Mouse (Mus musculus): ENCODE results near the gene Parp4. TPM values are rescaled to one million over a fixed set of nuclear protein-coding genes. Genes with fewer than 3 reads are reported as not detected.

Parp4 gene
- total RNA-seq (2023): 10 to 100 TPM; 74.6 to 77.5 TPM

DNA sequence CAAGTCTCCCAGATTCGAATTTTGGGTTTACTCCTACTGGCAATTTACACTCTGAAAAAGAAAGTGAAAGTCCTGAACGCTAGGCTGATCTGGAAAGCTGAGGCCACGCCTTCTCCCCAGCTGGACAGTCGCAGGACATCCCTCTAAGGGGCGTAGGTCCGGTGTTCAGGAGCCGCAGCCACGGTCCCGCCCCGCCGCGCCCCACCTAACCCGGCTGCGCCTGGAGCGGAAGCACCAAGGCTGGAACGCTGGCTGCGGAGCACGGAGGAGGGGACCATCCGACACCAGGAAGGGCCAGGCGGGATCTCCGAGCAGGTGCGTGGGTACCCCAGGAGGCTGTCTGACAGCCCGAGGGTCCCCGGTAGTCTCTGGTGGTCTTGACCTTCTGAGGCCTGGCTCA lies at the start of gene Parp4, which contains the start of gene Cenpj:
Parp4 (plus strand) TSS at position 204 of the 400 bp plus-strand sequence.
Cenpj (minus strand) TSS at position 10 of the 400 bp plus-strand sequence.

DNA sequence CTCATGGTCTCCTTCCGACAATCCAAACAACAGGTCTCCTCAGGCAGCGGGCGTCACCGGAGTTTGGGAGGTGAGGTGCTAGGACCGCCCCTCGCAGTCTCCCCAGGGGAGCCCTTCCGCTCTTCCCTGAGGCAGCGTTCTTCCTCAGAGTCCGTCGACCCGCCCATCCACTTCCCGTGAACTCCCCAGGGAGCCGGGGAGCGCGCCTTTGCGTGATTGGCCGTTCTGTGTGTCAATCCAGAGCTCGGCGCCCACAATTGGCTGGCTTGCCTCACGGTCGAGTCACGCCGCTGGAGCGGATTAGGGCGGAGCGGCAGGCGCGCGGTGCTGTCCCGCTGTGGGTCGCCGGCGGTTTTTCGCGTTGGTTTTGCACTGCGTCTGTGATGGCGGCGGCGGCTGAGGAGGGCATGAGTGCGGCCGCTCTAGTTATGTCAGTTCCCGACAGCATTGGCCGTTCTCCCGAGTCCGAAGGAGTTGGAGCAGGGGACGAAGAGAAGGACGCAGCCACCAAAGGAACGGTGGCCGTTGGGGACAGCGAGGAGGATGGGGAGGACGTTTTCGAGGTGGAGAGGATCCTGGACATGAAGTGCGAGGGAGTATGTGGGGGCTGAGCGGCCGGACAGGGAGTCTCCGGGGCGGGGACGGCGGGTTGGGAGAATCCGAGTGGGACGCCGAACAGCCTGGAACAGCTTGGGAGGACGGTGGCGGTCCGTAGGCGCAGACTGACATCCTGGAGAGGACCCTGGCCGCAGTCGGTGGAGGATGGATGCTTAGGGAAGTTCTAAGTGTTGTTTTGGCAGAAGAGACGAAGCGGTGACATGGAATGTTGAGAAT lies 92.8 kb downstream of the Parp4 start, which contains the start of gene Mphosph8:
Mphosph8 (plus strand) TSS at position 280 of the 834 bp plus-strand sequence.

Other genes starting within 250 kb of the Parp4 start
- not detected for gene Atp12a, start 210.6 kb upstream of the Parp4 start, total RNA-seq (2023)
- under 1 TPM; 0.17 to 0.53 TPM for gene Rnf17, start 173.0 kb upstream of the Parp4 start, total RNA-seq (2023)
- 10 to 100 TPM; 13.2 to 15.6 TPM for gene Cenpj, start 194 bp upstream of the Parp4 start, total RNA-seq (2023)
- 10 to 100 TPM; 38.4 to 41.3 TPM for gene Mphosph8, start 92.6 kb downstream of the Parp4 start, total RNA-seq (2023)
- gene Pspc1, start 202.7 kb downstream of the Parp4 start, total RNA-seq (2023): 10 to 100 TPM; 80.7 to 82.3 TPM
- 10 to 100 TPM; 57.7 to 59.3 TPM for gene Zmym5, start 236.1 kb downstream of the Parp4 start, total RNA-seq (2023)

All from T-cell, adult 66 days (primary cell).